Comparison of ENCODE assay signal across 16 mouse cellular contexts in the genomic region with DNA sequence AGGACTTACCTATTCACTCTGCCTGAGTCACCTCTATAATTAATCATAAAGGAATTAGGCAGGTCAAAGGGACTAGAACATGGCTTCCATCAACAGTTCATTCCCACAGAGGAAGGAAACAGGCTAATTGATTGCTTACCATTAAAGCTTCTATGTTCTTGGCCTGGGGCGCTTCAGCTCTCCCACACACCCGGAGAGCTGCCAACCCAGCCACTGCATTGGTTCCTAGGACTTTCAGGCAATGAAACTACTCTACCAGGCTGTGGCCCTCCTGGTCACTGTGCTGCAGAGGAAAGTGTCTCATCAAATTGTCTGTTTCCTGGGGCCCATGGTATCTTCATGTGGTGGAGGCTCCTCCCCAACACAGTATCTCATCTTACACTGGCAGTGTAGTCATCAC.
"Had no signal": no experiment of that assay in that cellular context is flagged by ENCODE, and none has a peak within 500 bp of the region (broad histone marks: within the 10 kb centered on the region; RNA-seq: fewer than 3 reads in every experiment).

No protein-coding gene starts in this region.

- H3K4me1 ChIP-seq: midbrain, embryonic 12.5 days had no signal

- H3K4me2 ChIP-seq: limb, embryonic 12.5 days; liver, embryonic 13.5 days; lung, embryonic 15.5 days; midbrain, embryonic 12.5 days had no signal

- H3K36me3 ChIP-seq: limb, embryonic 12.5 days; liver, embryonic 13.5 days; lung, embryonic 15.5 days; midbrain, embryonic 12.5 days; neural tube, embryonic 13.5 days had no signal

- DNase-seq: layer of hippocampus, adult 9-11 months; layer of hippocampus, postnatal 36 days; liver; liver, embryonic 13.5 days; liver, postnatal 0 days; lung, postnatal 14 days; retina, postnatal 1 day; right cerebral cortex, postnatal 4 days; spleen, adult 18-20 months; thymus, adult 18-20 months; thymus, postnatal 14 days had no signal

- H3K4me3 ChIP-seq: limb, embryonic 12.5 days; liver, embryonic 13.5 days; lung, embryonic 15.5 days; midbrain, embryonic 12.5 days; neural tube, embryonic 13.5 days had no signal

- H3K9me3 ChIP-seq: limb, embryonic 12.5 days; liver, embryonic 13.5 days; lung, embryonic 15.5 days; midbrain, embryonic 12.5 days; neural tube, embryonic 13.5 days had no signal

- H3K9ac ChIP-seq: limb, embryonic 12.5 days; liver, embryonic 13.5 days; liver, postnatal 0 days; lung, embryonic 15.5 days; midbrain, embryonic 12.5 days; neural tube, embryonic 13.5 days had no signal

- H3K27me3 ChIP-seq: limb, embryonic 12.5 days; liver, embryonic 13.5 days; lung, embryonic 15.5 days; midbrain, embryonic 12.5 days; neural tube, embryonic 13.5 days had no signal

- ATAC-seq: liver, postnatal 0 days; midbrain, embryonic 16.5 days had no signal

- H3K27ac ChIP-seq: limb, embryonic 12.5 days; liver, embryonic 13.5 days; lung, embryonic 15.5 days; midbrain, embryonic 12.5 days; neural tube, embryonic 13.5 days had no signal
